Mouse (Mus musculus) limb, embryonic 10.5 days (tissue): Measurements from ENCODE around the gene Vamp1. TPM values are rescaled to one million over a fixed set of nuclear protein-coding genes. Genes with fewer than 3 reads are reported as not detected.

ENCODE experiments used
- DNase-seq: peaks from one replicate; pipeline ENCODE4 v3.0.0-alpha.2; 2017; ENCODE audit warnings: low spot score
- H3K27ac ChIP-seq: fragments of 300-500 bp; sonication (generic); 2 replicates; pipeline ENCODE4 v1.5.1; 2016; ENCODE audit warnings: mild to moderate bottlenecking
- H3K27me3 ChIP-seq: fragments of 300-500 bp; sonication (generic); 2 replicates; pipeline ENCODE4 v1.6.1; 2016; ENCODE audit warnings: low read depth, mild to moderate bottlenecking; ENCODE audit not compliant: poor library complexity, severe bottlenecking
- H3K36me3 ChIP-seq: fragments of 300-500 bp; sonication (generic); 2 replicates; pipeline ENCODE4 v1.6.1; 2016; ENCODE audit warnings: mild to moderate bottlenecking, moderate library complexity
- H3K4me1 ChIP-seq: fragments of 300-500 bp; sonication (generic); 2 replicates; pipeline ENCODE4 v1.6.1; 2016
- H3K4me3 ChIP-seq: fragments of 300-500 bp; sonication (generic); 2 replicates; pipeline ENCODE4 v1.5.1; 2016; ENCODE audit warnings: mild to moderate bottlenecking, moderate library complexity
- H3K9me3 ChIP-seq: fragments of 300-500 bp; sonication (generic); replicated peaks from 2 replicates; pipeline ENCODE4 v1.6.1; 2016; ENCODE audit warnings: mild to moderate bottlenecking
- WGBS: fragments of 180-500 bp; shearing (Covaris S2); methylation state at CpG from one replicate; pipeline ENCODE4 v1.1.7; 2016; 5-methylcytosine and 5-hydroxymethylcytosine counted together
- microRNA-seq: library from miRNA; unstranded; fragments of <30 nt; microRNA quantifications from one replicate; pipeline ENCODE4, GENCODE M21; 2017
- polyA plus RNA-seq: library from polyadenylated mRNA; unstranded; fragments of >200 nt; fragmentation: Nextera tagmentation; extraction: Ambion mirVana; gene quantifications from 2 replicates; pipeline ENCODE4 v1.2.1, GENCODE M21; 2016

Vamp1 gene
- polyA plus RNA-seq, 1 experiment from 2014 or later: 3.9 TPM

DNA sequence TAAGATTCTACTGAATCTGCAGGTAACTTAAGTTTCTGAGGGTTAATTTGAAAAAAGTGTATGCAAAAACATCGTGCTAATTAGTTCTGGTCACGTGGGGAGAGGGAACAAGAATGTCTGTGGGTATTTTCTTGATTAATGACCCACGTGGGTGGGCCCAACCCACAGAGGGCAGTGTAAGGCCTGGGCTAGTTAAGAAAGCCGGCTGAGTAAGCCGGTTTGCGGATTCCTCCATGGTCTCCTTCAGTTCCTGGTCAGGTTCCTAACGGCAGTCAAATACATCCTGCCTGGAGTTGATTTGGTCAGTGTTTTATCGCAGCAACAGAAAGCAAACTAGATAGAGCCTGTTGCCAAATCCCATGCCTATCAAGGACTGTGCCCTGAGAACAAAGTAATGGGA is 68.9 kb downstream of the Vamp1 start:
- H3K36me3 ChIP-seq: no peaks in the 10 kb centered on the region
- H3K4me1 ChIP-seq: no peaks in the 10 kb centered on the region
- no peak overlapping the region for H3K27ac ChIP-seq
- H3K4me3 ChIP-seq: no peak overlapping the region
- H3K27me3 ChIP-seq: no peaks in the 10 kb centered on the region
- 48% methylated on average over 8 of the region's 8 CpGs for WGBS
- DNase-seq: no peak
- no peaks in the 10 kb centered on the region for H3K9me3 ChIP-seq

DNA sequence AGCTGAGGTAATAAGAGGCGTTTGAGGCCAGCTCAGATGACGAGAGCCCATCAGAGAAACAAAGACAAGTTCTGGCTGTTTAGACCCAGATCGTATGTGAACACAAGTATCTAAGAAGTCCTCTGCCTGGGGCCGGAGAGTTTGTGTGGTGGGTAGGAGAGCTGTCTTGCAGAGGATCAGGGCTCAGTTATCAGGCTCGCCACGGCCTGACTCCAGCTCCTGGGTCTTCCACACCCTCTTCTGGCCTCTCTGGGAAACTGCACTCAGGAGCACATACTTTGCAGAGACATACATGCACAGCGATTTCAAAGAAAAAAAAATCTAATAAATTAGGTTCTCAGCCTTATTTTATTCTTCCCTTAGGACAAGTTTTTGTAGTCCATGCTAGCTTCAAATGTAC is 69.4 kb downstream of the Vamp1 start:
- WGBS: 93% methylated on average over 7 of the region's 7 CpGs
- no peak for DNase-seq
- Histone ChIP-seq H3K27me3 (no peaks in the 10 kb centered on the region), H3K4me1 (no peaks in the 10 kb centered on the region), H3K9me3 (no peaks in the 10 kb centered on the region), H3K36me3 (no peaks in the 10 kb centered on the region), H3K4me3 (no peak overlapping the region), H3K27ac (no peak overlapping the region)

DNA sequence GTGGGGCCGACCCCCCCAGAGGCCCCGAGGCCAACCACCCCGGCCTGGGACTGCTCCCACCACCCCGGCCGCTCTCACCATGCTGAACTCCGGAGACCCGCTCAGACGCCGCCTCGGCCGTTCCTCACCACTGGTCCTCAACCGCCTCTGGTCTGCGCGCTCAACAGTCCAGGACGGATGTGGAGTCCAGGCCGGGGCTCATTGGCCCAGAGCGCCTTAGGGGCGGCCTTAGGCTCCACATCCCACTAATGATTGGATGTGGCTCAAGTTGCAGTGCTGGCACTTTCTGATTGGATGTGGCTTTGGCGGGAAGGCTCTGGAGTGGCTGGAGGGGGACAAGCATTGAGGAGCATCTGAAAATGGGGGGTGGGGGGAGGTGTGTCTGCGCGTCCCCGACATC is 70.5 kb downstream of the Vamp1 start, which contains the start of gene Tuba3a:
Tuba3a (minus strand) TSS at position 153 of the 400 bp plus-strand sequence.
- no peaks in the 10 kb centered on the region for H3K9me3 ChIP-seq
- WGBS: 96% methylated on average over 22 of the region's 22 CpGs
- no peaks in the 10 kb centered on the region for H3K27me3 ChIP-seq
- H3K4me3 ChIP-seq: no peak within 1 kb of the TSS
- H3K27ac ChIP-seq: peak within 1 kb of the TSS; percentile 5; the same call in 1 of the 2 replicates
- no peaks in the 10 kb centered on the region for H3K36me3 ChIP-seq
- H3K4me1 ChIP-seq: no peaks in the 10 kb centered on the region
- DNase-seq: no peak

DNA sequence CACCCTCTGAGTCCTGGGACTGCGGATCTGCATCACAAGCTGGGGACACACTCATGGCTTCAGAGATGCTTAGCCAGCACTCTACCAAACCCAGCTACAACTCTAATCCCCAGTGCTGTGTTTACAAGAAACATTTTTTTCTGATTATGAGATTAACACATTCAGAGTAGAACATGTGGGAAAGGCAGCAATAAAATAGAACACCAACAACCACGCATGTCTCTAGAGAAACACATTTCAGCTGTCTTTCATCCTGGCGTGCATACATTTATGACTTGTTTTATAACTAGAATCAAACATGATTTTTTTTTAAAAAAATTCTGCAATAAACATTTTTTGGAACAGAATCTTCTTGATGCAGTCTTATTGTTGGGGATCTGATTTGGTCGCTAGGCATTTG is 71.6 kb downstream of the Vamp1 start:
- no peaks in the 10 kb centered on the region for H3K27me3 ChIP-seq
- H3K27ac ChIP-seq: no peak overlapping the region
- no peak for DNase-seq
- no peaks in the 10 kb centered on the region for H3K36me3 ChIP-seq
- WGBS: 90% methylated on average over 4 of the region's 4 CpGs
- H3K9me3 ChIP-seq: no peaks in the 10 kb centered on the region
- H3K4me3 ChIP-seq: no peak overlapping the region
- H3K4me1 ChIP-seq: no peaks in the 10 kb centered on the region

DNA sequence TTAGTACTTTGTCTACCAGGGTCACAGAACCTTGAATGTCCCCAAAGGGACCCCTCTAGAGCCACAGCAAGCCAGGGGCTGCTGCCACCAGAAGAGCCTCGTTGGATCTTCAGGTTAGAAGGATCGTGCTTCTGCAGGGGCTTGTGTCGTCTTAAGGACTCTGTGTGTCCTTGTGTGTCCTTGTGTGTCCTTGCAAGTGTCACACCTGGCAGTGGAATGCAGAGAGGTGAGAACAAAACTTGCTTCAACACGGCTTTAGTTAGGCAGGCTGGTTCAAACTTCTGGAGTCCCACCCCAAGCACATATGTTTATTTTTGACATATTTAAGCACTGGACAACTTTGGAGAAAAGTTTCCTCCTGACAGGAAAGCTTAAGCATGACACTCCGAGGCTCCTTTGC is 73.4 kb downstream of the Vamp1 start:
- Histone ChIP-seq H3K4me1 (no peaks in the 10 kb centered on the region), H3K9me3 (no peaks in the 10 kb centered on the region), H3K27me3 (no peaks in the 10 kb centered on the region), H3K36me3 (no peaks in the 10 kb centered on the region), H3K27ac (no peak overlapping the region), H3K4me3 (no peak overlapping the region)
- WGBS: 86% methylated on average over 5 of the region's 5 CpGs
- DNase-seq: no peak

DNA sequence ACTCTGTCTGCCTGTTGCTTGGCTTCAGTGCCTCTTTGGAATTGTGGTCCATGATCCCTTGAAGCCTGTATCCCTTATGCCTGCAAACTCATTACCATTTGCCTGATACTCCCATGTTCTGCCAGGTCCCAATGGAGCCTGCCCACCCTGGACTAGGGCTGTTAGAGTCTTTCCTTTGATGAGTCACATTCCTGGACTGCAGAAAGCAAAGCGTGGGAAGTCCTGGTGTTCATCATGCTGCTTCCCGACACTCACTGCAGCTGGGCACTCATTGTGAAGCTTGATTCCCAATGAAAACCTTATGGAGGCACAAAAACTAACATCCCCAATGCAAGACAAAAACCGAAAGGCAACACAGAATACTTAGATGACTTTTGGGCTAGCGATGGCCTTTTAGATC is 76.0 kb downstream of the Vamp1 start:
- H3K27ac ChIP-seq: no peak overlapping the region
- no peak for DNase-seq
- 77% methylated on average over 4 of the region's 4 CpGs for WGBS

DNA sequence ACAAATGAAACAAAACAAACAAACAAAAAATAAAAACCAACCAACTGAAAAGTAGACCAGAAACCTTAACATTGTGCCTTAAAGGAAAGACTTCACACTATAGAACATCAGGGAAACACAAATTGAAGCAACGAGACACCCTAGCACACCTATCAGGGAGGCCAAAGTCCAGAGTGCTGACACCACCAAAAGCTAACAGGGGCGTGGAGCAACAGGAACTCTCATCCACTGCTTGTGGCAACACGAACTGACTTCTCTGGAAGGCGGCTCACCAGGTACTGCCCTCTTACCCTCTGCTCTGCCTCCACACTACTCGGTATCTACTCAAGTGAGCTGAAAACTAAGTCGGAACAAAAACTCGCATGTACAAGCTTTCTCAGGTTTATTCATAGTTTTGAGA is 76.9 kb downstream of the Vamp1 start:
- WGBS: 92% methylated on average over 7 of the region's 7 CpGs
- Histone ChIP-seq H3K27me3 (no peaks in the 10 kb centered on the region), H3K4me3 (no peak overlapping the region), H3K27ac (no peak overlapping the region), H3K4me1 (no peaks in the 10 kb centered on the region), H3K9me3 (no peaks in the 10 kb centered on the region), H3K36me3 (no peaks in the 10 kb centered on the region)
- DNase-seq: no peak

More for the DNA sequence above, 76.0 kb downstream of the Vamp1 start:
- Histone ChIP-seq H3K27me3 (no peaks in the 10 kb centered on the region), H3K9me3 (no peaks in the 10 kb centered on the region), H3K36me3 (no peaks in the 10 kb centered on the region), H3K4me3 (no peak overlapping the region), H3K4me1 (no peaks in the 10 kb centered on the region)

DNA sequence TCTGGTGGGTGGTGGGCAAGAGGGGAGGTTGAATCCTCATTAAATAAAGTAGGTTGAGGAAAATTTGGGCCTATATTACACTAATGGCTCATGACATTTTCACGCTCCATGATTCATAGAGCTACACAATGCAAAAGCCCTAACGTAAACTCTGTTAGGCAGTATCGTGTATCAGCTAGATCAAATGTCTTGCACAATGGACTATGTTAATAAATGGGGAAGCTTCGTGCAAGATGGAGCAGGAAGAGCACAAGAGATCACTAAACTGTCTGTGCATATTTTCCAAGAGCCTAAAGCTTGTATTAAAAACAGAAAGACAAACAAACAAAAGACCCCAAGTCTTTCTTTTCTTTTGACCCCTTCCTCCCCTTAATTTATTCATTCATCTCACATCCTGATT is 78.7 kb downstream of the Vamp1 start:
- Histone ChIP-seq H3K36me3 (no peaks in the 10 kb centered on the region), H3K9me3 (no peaks in the 10 kb centered on the region), H3K27me3 (no peaks in the 10 kb centered on the region), H3K27ac (no peak overlapping the region), H3K4me3 (no peak overlapping the region), H3K4me1 (no peaks in the 10 kb centered on the region)
- WGBS: 95% methylated on average over 4 of the region's 4 CpGs
- DNase-seq: no peak

Small RNAs within 50 kb of the gene (microRNA-seq; reads per million reads assigned to microRNA genes)
- gene Mir3098 (1.5 reads per million), gene Mir8113 (not detected)

Other genes with a start within 250 kb of the Vamp1 start
- gene Pianp, start 218.9 kb upstream of the Vamp1 start, polyA plus RNA-seq: 0.40 and 1.4 TPM in 2 replicates
- gene Zfp384, start 206.4 kb upstream of the Vamp1 start, polyA plus RNA-seq: 12.8 and 15.2 TPM in 2 replicates
- 121 and 145 TPM in 2 replicates for gene Ing4, start 175.8 kb upstream of the Vamp1 start, polyA plus RNA-seq
- gene Acrbp, start 165.9 kb upstream of the Vamp1 start, polyA plus RNA-seq: 10.1 and 13.0 TPM in 2 replicates
- 0.14 and 0.18 TPM in 2 replicates for gene Lpar5, start 147.6 kb upstream of the Vamp1 start, polyA plus RNA-seq
- 104 and 109 TPM in 2 replicates for gene Chd4, start 119.6 kb upstream of the Vamp1 start, polyA plus RNA-seq
- gene Nop2, start 83.6 kb upstream of the Vamp1 start, polyA plus RNA-seq: 94.6 and 119 TPM in 2 replicates
- 10.9 and 15.5 TPM in 2 replicates for gene Iffo1, start 70.3 kb upstream of the Vamp1 start, polyA plus RNA-seq
- 2,585 and 3,112 TPM in 2 replicates for gene Gapdh, start 49.1 kb upstream of the Vamp1 start, polyA plus RNA-seq
- gene Ncapd2, start 23.9 kb upstream of the Vamp1 start, polyA plus RNA-seq: 285 and 288 TPM in 2 replicates
- gene Mrpl51, start 23.8 kb upstream of the Vamp1 start, polyA plus RNA-seq: 213 and 231 TPM in 2 replicates
- gene Tapbpl, start 16.3 kb downstream of the Vamp1 start, polyA plus RNA-seq: 1.0 and 1.8 TPM in 2 replicates
- 0.84 and 1.6 TPM in 2 replicates for gene Cd27, start 21.5 kb downstream of the Vamp1 start, polyA plus RNA-seq
- gene Tuba3a, start 70.5 kb downstream of the Vamp1 start, polyA plus RNA-seq: 0.10 and 0.21 TPM in 2 replicates
- gene Ltbr, start 98.3 kb downstream of the Vamp1 start, polyA plus RNA-seq: 34.3 and 41.5 TPM in 2 replicates
- gene Scnn1a, start 105.1 kb downstream of the Vamp1 start, polyA plus RNA-seq: 1.0 and 1.6 TPM in 2 replicates
- 41.8 and 43.6 TPM in 2 replicates for gene Tnfrsf1a, start 133.8 kb downstream of the Vamp1 start, polyA plus RNA-seq
- 0.26 and 0.33 TPM in 2 replicates for gene Plekhg6, start 165.2 kb downstream of the Vamp1 start, polyA plus RNA-seq